Mouse (Mus musculus): Measurements from ENCODE around the gene Dhx34. TPM values are rescaled to one million over a fixed set of nuclear protein-coding genes. Genes with fewer than 3 reads are reported as not detected.
A peak's percentile ranks its signal among the peaks of the same experiment; 100 is the strongest.

Dhx34 gene
- total RNA-seq, 2 experiments from 2014 or later: 5.8 to 7.6 TPM

DNA sequence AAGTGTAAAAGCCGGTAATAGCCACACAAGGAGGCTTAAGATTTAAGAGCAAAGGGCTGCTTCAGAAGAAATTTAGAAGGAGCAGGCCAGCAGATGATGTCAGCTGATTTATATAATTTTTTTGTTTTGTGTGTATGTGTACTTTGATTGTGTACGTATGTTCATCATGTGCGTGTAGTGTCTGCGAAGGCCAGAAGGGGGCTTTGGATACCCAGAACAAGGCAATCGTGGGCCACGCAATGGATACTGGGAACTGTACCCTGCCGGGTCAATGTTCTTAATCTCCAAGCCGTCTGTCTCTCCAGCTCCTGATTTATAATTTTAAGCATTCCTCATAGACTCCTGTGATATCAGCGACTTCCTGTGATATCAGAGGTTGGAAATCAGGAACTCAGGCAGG lies 60.5 kb downstream of the Dhx34 start:
- DNase-seq: no peak

GRCm38 (mm10) chr7:16160702-16161101 lies 61.1 kb downstream of the Dhx34 start:
- DNase-seq: no peak

- no peak for DNase-seq
These were observed 63.1 kb downstream of the Dhx34 start for GRCm38 (mm10) chr7:16158735-16159134.

DNA sequence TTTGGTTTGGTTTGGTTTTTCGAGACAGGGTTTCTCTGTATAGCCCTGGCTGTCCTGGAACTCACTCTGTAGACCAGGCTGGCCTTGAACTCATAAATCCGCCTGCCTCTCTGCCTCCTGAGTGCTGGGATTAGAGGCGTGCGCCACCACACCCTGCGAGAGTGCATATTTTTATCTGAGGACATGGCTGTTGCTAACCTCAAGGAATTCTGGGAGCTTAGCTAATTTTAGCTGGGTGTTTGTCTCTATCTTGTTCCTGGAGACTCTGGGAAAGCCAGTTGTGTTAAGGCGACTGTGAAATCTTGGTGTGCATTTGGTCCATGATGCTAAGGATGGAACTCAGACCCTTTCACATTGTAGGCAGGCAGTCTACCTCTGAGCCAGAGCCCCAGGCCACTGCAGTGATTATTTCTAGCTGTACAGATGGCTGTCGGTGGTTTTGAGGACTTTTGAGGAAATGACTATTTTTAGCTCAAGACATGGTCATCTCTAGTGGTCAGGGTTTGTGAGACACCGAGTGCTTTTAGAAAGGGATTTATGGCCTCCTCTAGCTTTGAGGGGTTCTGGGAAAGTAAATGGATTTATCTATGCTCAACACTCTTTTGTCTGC lies 65.6 kb downstream of the Dhx34 start:
- no peak for DNase-seq

DNA sequence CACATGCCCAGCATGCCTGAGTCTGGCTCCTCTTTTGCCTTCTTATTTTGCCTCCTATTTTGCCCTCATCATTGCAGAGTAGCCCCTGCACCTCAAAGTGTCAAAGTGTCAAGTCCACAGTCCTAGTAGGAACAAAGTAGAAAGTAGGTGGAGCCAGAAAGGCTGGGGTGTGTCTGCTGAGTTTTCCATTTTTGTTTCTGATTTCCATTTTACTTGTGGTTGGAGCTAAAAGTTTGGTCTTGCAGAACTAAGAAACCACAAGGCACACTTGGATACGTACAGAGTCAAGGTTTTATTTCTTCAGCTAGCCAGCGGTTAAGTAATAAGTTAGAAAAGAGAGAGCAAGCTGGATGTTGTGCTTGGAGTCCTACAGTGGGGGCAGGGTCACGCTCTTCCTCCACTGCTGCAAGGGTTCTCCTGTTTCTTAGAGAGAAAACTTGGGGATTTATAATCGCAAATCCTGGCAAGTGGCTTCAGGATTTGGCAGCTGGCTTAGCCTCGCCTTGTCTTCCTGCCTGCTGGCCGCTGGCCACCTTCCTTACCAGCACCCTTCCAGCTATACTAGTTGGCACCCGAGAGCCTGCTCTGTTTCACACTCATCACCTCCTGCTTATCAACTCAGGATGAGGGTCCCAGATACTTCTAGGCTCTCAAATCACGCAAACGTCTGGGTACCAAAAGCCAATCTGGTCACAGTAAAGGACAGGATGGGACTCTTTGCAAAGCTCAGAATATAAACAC lies 66.5 kb downstream of the Dhx34 start:
- DNase-seq: no peak

- DNase-seq: peak; percentile 30
These were observed 68.3 kb downstream of the Dhx34 start for GRCm38 (mm10) chr7:16153522-16153921.

GRCm38 (mm10) chr7:16150191-16151145 lies 71.4 kb downstream of the Dhx34 start:
- no peak for DNase-seq

- DNase-seq: no peak
These were observed 72.6 kb downstream of the Dhx34 start for GRCm38 (mm10) chr7:16149241-16149640.

- DNase-seq: peak; percentile 81
These were observed 74.2 kb downstream of the Dhx34 start for GRCm38 (mm10) chr7:16147643-16148042.

Other genes with a start within 250 kb of the Dhx34 start
- gene Bicra, start 174.1 kb downstream of the Dhx34 start, total RNA-seq (2021): 10 to 100 TPM in 1 of 2 experiments, 1 to 10 TPM in 1; 8.2 to 11.5 TPM
- not detected for gene Zfp541, start 160.2 kb downstream of the Dhx34 start, total RNA-seq (2021)
- gene Napa, start 123.6 kb downstream of the Dhx34 start, total RNA-seq (2021): 100 to 1,000 TPM; 123 to 145 TPM
- 10 to 100 TPM; 12.0 to 13.1 TPM for gene Kptn, start 102.1 kb downstream of the Dhx34 start, total RNA-seq (2021)
- under 1 TPM; 0.75 to 0.86 TPM for gene Slc8a2, start 92.2 kb downstream of the Dhx34 start, total RNA-seq (2021)
- 1 to 10 TPM; 4.2 to 6.8 TPM for gene Meis3, start 46.9 kb downstream of the Dhx34 start, total RNA-seq (2021)
- under 1 TPM; 0.16 to 0.41 TPM for gene C5ar2, start 22.1 kb upstream of the Dhx34 start, total RNA-seq (2021)
- 1 to 10 TPM; 3.2 to 3.3 TPM for gene C5ar1, start 37.5 kb upstream of the Dhx34 start, total RNA-seq (2021)
- gene Inafm1, start 51.6 kb upstream of the Dhx34 start, total RNA-seq (2021): 10 to 100 TPM; 11.0 to 11.7 TPM
- gene Ccdc9, start 64.8 kb upstream of the Dhx34 start, total RNA-seq (2021): 10 to 100 TPM; 34.0 to 47.6 TPM
- gene Bbc3, start 86.4 kb upstream of the Dhx34 start, total RNA-seq (2021): 1 to 10 TPM; 4.6 to 6.1 TPM
- 10 to 100 TPM; 43.3 to 48.8 TPM for gene Sae1, start 165.8 kb upstream of the Dhx34 start, total RNA-seq (2021)
- gene Zc3h4, start 178.9 kb upstream of the Dhx34 start, total RNA-seq (2021): 10 to 100 TPM; 33.2 to 37.9 TPM
- gene Tmem160, start 230.7 kb upstream of the Dhx34 start, total RNA-seq (2021): 10 to 100 TPM; 18.8 to 18.9 TPM

Data from gastrocnemius, postnatal 10 days (tissue).